Mouse (Mus musculus): ENCODE results near the gene Gpbar1.

The Gpbar1 gene

GRCm38 (mm10) chr1:74278988-74279387 lies 638 bp downstream of the Gpbar1 start:
- DNase-seq = no peak

GRCm38 (mm10) chr1:74280591-74281325 lies 2.4 kb downstream of the Gpbar1 start:
- DNase-seq = no peak

GRCm38 (mm10) chr1:74281372-74281771 lies 3.0 kb downstream of the Gpbar1 start:
- no peak for DNase-seq

- DNase-seq = no peak
Observed at GRCm38 (mm10) chr1:74281886-74282285, 3.5 kb downstream of the Gpbar1 start.

GRCm38 (mm10) chr1:74282896-74283625 lies 4.7 kb downstream of the Gpbar1 start:
- no peak for DNase-seq

GRCm38 (mm10) chr1:74283686-74284463 lies 5.5 kb downstream of the Gpbar1 start:
- peak; percentile 84 for DNase-seq

GRCm38 (mm10) chr1:74284543-74285160 lies 6.3 kb downstream of the Gpbar1 start, which contains the start of the genes Aamp and Pnkd:
Gene Aamp (minus strand): TSS chr1:74284738.
Gene Pnkd (plus strand): TSS chr1:74284930.
- DNase-seq = peak; percentile 100

GRCm38 (mm10) chr1:74285212-74286010 lies 7.1 kb downstream of the Gpbar1 start:
- DNase-seq = no peak

- DNase-seq = peak; percentile 52
Observed at GRCm38 (mm10) chr1:74286869-74287607, 8.7 kb downstream of the Gpbar1 start.

GRCm38 (mm10) chr1:74288327-74288726 lies 10.0 kb downstream of the Gpbar1 start:
- no peak for DNase-seq

GRCm38 (mm10) chr1:74289248-74289647 lies 10.9 kb downstream of the Gpbar1 start:
- DNase-seq = no peak

- no peak for DNase-seq
Observed at GRCm38 (mm10) chr1:74289740-74290139, 11.4 kb downstream of the Gpbar1 start.

- DNase-seq = peak; percentile 54
Observed at GRCm38 (mm10) chr1:74290141-74290540, 11.8 kb downstream of the Gpbar1 start.

- no peak for DNase-seq
Observed at GRCm38 (mm10) chr1:74292331-74293020, 14.1 kb downstream of the Gpbar1 start.

GRCm38 (mm10) chr1:74293306-74293960 lies 15.1 kb downstream of the Gpbar1 start:
- DNase-seq = peak; percentile 22

GRCm38 (mm10) chr1:74294090-74294643 lies 15.8 kb downstream of the Gpbar1 start:
- peak; percentile 14 for DNase-seq

GRCm38 (mm10) chr1:74294733-74295455 lies 16.5 kb downstream of the Gpbar1 start:
- DNase-seq = no peak

GRCm38 (mm10) chr1:74295456-74296171 lies 17.3 kb downstream of the Gpbar1 start:
- DNase-seq = peak; percentile 92

Measured in kidney, postnatal 10 days (tissue).